Mouse (Mus musculus) limb, embryonic 11.5 days (tissue): ENCODE measurements at regions not wholly inside any gene's neighbourhood (a gene's known extent, or its start where the extent isn't known, plus 50 kb on each side); places are given as distances from the start of the nearest gene placed in this dataset.

ENCODE experiments used
- ATAC-seq: fragments of 200-750 bp; cut with Nextera tagmentation; 2 replicates; pipeline ENCODE4 v1.8.0; 2017; ENCODE audit warnings: low read depth; ENCODE audit not compliant: insufficient number of reproducible peaks, low FRiP score, low TSS enrichment
- DNase-seq: peaks from one replicate; pipeline ENCODE4 v3.0.0-alpha.2; 2015; ENCODE audit warnings: low spot score
- H3K27ac ChIP-seq: fragments of 300-500 bp; sonication (generic); replicated peaks from 2 replicates; pipeline ENCODE4 v1.5.1; 2014; ENCODE audit warnings: low read depth, mild to moderate bottlenecking, low read length
- H3K27me3 ChIP-seq: fragments of 300-500 bp; sonication (generic); 2 replicates; pipeline ENCODE4 v1.6.1; 2014; ENCODE audit warnings: mild to moderate bottlenecking, low read length, mixed read lengths; ENCODE audit not compliant: control insufficient read depth, insufficient read depth
- H3K36me3 ChIP-seq: fragments of 300-500 bp; sonication (generic); 2 replicates; pipeline ENCODE4 v1.6.1; 2014; ENCODE audit warnings: mild to moderate bottlenecking, low read length, moderate library complexity, mixed read lengths; ENCODE audit not compliant: control insufficient read depth, insufficient read depth
- H3K4me1 ChIP-seq: fragments of 300-500 bp; sonication (generic); 2 replicates; pipeline ENCODE4 v1.6.1; 2014; ENCODE audit warnings: low read length, mixed read lengths; ENCODE audit not compliant: control insufficient read depth, insufficient read depth
- H3K4me2 ChIP-seq: fragments of 300-500 bp; sonication (generic); 2 replicates; pipeline ENCODE4 v1.6.1; 2014; ENCODE audit warnings: low read depth, mild to moderate bottlenecking, moderate library complexity; ENCODE audit not compliant: severe bottlenecking
- H3K4me3 ChIP-seq: fragments of 300-500 bp; sonication (generic); 2 replicates; pipeline ENCODE4 v1.5.1; 2014; ENCODE audit warnings: low read depth, low read length
- H3K9ac ChIP-seq: fragments of 300-500 bp; sonication (generic); 2 replicates; pipeline ENCODE4 v1.6.1; 2014; ENCODE audit warnings: mild to moderate bottlenecking, low read length
- H3K9me3 ChIP-seq: fragments of 300-500 bp; sonication (generic); 2 replicates; pipeline ENCODE4 v1.6.1; 2016; ENCODE audit warnings: low read length; ENCODE audit not compliant: control insufficient read depth
- WGBS: fragments of 180-500 bp; shearing (Covaris S2); extraction: QIAGEN DNeasy Blood & Tissue Kit; methylation state at CpG from one replicate; pipeline ENCODE4 v1.1.7; 2014; 5-methylcytosine and 5-hydroxymethylcytosine counted together

DNA sequence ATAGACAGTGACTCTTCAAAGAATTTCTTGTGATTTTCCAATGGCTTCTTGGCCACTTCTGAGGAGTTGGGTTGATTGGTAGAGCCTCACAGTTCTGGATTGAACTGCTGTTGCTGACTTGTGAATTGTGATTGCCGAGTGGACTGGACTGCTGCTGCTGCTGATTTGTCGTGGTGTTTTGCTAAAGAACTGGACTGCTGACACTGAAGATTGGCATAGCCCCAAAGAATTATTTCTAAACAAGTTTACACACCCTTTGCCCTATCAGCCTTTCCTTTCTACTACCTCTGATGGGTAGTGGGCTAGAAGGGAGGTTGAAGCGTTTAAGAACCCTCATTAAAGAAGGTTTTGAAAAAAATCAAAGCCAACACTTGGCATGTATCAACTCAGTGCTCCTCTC, 280.6 kb upstream of the Gm12728 start:
- Histone ChIP-seq H3K27me3 (no peaks in the 10 kb centered on the region), H3K4me1 (peaks cover 3% of the 10 kb centered on the region; the same call in 1 of the 2 replicates), H3K36me3 (no peaks in the 10 kb centered on the region), H3K27ac (no peak overlapping the region), H3K9ac (no peak overlapping the region), H3K4me3 (no peak overlapping the region), H3K4me2 (no peak overlapping the region), H3K9me3 (no peaks in the 10 kb centered on the region)
- no peak for ATAC-seq
- WGBS, result 90% methylated on average over 3 of the region's 3 CpGs
- no peak for DNase-seq

DNA sequence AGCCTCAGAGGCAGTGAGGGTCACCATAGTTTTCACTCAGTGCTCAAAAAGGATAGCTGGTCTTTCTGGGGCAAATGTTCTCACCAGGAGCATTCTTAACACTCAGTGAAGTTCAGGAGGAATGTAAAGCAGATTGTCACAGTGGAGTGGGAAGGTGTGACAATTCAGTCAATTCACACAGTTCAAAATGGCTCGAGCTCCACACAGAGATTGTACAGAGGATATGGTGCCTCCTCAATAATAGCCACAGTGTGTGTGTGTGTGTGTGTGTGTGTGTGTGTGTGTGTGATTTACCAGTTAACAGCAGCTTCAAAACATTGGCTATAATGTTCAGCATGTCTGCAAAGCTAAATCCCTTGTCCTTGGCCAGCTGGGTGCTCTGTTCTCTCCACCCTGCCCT, 279.3 kb upstream of the Gm12728 start:
- ATAC-seq (no peak), DNase-seq (no peak)
- Histone ChIP-seq H3K9ac (no peak overlapping the region), H3K36me3 (no peaks in the 10 kb centered on the region), H3K4me2 (no peak overlapping the region), H3K4me3 (no peak overlapping the region), H3K27ac (no peak overlapping the region), H3K27me3 (no peaks in the 10 kb centered on the region), H3K4me1 (peaks cover 3% of the 10 kb centered on the region; the same call in 1 of the 2 replicates), H3K9me3 (no peaks in the 10 kb centered on the region)
- whole genome bisulfite sequencing, result 81% methylated on average over 1 of the region's 1 CpGs

GRCm38 (mm10) chr4:105525135-105525534, 264.5 kb upstream of the Gm12728 start:
- no peak for ATAC-seq
- H3K4me3 ChIP-seq, result no peak overlapping the region
- DNase-seq, result no peak
- H3K27ac ChIP-seq, result no peak overlapping the region
- H3K4me2 ChIP-seq, result no peak overlapping the region
- no peaks in the 10 kb centered on the region for H3K27me3 ChIP-seq
- H3K9ac ChIP-seq, result no peak overlapping the region
- H3K4me1 ChIP-seq, result no peaks in the 10 kb centered on the region
- 76% methylated on average over 2 of the region's 2 CpGs for WGBS
- H3K9me3 ChIP-seq, result no peaks in the 10 kb centered on the region
- no peaks in the 10 kb centered on the region for H3K36me3 ChIP-seq

GRCm38 (mm10) chr4:105526755-105527154, 262.9 kb upstream of the Gm12728 start:
- DNase-seq (peak; percentile 37), ATAC-seq (no peak)
- Histone ChIP-seq H3K36me3 (no peaks in the 10 kb centered on the region), H3K4me1 (no peaks in the 10 kb centered on the region), H3K27ac (no peak overlapping the region), H3K9me3 (no peaks in the 10 kb centered on the region), H3K9ac (no peak overlapping the region), H3K4me3 (no peak overlapping the region), H3K4me2 (no peak overlapping the region), H3K27me3 (no peaks in the 10 kb centered on the region)
- WGBS, result 53% methylated on average over 7 of the region's 7 CpGs

- H3K36me3 ChIP-seq, result no peaks in the 10 kb centered on the region
- ATAC-seq (no peak), DNase-seq (no peak)
- no peaks in the 10 kb centered on the region for H3K9me3 ChIP-seq
- H3K4me3 ChIP-seq, result no peak overlapping the region
- H3K27ac ChIP-seq, result no peak overlapping the region
- H3K4me2 ChIP-seq, result no peak overlapping the region
- H3K27me3 ChIP-seq, result no peaks in the 10 kb centered on the region
- H3K4me1 ChIP-seq, result no peaks in the 10 kb centered on the region
- no peak overlapping the region for H3K9ac ChIP-seq
- 84% methylated on average over 3 of the region's 3 CpGs for WGBS
Observed at GRCm38 (mm10) chr4:105527316-105527715, 262.4 kb upstream of the Gm12728 start.

- Histone ChIP-seq H3K9ac (no peak overlapping the region), H3K36me3 (no peaks in the 10 kb centered on the region), H3K27me3 (no peaks in the 10 kb centered on the region), H3K4me3 (no peak overlapping the region), H3K4me1 (no peaks in the 10 kb centered on the region), H3K9me3 (no peaks in the 10 kb centered on the region), H3K27ac (no peak overlapping the region), H3K4me2 (no peak overlapping the region)
- WGBS, result 66% methylated on average over 16 of the region's 16 CpGs
- no peak for DNase-seq
- ATAC-seq, result no peak
Observed at GRCm38 (mm10) chr4:105531651-105532425, 257.8 kb upstream of the Gm12728 start.

DNA sequence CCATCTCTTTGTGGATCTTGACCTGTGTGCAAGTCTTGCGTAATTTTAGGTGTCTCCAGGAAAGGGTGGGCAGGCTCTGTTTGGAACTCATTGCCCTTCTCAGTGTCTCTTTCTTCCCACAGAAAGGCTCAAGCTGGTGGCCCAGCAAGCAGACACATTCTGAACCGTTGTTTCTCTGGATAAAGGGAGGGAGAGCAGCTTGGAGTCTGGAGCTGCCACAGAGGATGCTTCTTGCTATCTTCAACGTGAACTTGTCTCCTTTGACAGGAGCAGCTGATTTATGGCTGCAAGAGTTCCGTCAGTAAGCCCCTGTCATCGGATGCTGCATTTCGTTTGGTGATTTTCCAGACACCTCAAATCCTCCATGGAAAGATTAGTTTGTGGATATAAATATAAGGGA, 254.2 kb upstream of the Gm12728 start:
- Histone ChIP-seq H3K36me3 (no peaks in the 10 kb centered on the region), H3K9ac (no peak overlapping the region), H3K4me1 (no peaks in the 10 kb centered on the region), H3K27ac (no peak overlapping the region), H3K4me2 (no peak overlapping the region), H3K27me3 (no peaks in the 10 kb centered on the region), H3K4me3 (no peak overlapping the region), H3K9me3 (no peaks in the 10 kb centered on the region)
- ATAC-seq (no peak), DNase-seq (no peak)
- 60% methylated on average over 6 of the region's 6 CpGs for WGBS

- DNase-seq, result no peak
- H3K4me2 ChIP-seq, result no peak overlapping the region
- no peaks in the 10 kb centered on the region for H3K27me3 ChIP-seq
- H3K9me3 ChIP-seq, result no peaks in the 10 kb centered on the region
- no peak for ATAC-seq
- WGBS, result 80% methylated on average over 2 of the region's 2 CpGs
- H3K27ac ChIP-seq, result no peak overlapping the region
- H3K9ac ChIP-seq, result no peak overlapping the region
- no peak overlapping the region for H3K4me3 ChIP-seq
- H3K36me3 ChIP-seq, result no peaks in the 10 kb centered on the region
- 0 out of 2 replicates have a peak, but pooled peaks cover 6% of the 10 kb centered on the region for H3K4me1 ChIP-seq
Observed at GRCm38 (mm10) chr4:105545486-105545885, 244.2 kb upstream of the Gm12728 start.
